Mouse (Mus musculus): ENCODE data around the gene Dhx9. TPM values are rescaled to one million over a fixed set of nuclear protein-coding genes. Genes with fewer than 3 reads are reported as not detected.

Dhx9 gene
- polyA plus RNA-seq, 1 experiment: 57.5 TPM

DNA sequence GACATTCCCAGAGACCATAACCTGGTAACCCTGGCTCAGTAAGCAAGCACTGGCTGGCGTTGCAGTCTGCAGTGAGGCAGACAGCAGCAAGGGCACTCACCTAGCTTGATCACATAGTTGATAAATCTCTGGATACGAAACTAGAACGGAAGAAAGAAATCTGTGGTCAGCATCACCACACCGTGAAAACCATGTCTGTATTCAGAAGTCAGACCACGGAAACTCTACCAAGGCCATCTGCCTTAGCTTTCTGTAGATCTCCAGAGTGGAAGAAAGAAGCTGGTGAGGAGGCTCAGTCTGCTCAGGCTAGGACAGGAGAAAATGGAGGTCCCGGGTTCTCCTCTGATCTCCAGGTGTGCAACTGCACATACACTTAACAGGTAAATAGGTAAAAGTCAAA lies 21.6 kb upstream of the Dhx9 start:
- 83% methylated on average over 6 of the region's 6 CpGs for WGBS

DNA sequence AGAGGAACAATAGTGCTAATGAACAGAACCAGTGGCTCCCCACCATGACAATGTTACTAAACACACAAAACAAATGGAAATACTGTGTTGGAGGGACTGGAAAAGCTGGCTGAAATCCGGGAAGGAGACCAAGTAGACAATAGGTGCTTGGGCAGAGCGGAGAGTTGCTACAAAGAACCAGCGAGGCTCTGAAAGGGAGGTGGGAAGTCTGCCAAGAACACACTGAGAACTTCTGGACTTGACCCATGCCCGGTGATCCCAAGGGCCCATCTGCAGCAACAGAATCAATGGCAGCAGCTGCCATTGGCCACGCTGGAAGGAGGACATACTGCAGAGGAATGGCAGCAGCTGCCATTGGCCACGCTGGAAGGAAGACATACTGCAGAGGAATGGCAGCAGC lies 18.8 kb upstream of the Dhx9 start:
- Histone ChIP-seq H3K27me3 (ENCODE audit: control insufficient read depth, insufficient read depth, low read length) (no peaks in the 10 kb centered on the region), H3K4me3 (replicated peaks; ENCODE audit: insufficient read depth, low read depth, low read length) (no peak overlapping the region), H3K4me1 (ENCODE audit: control insufficient read depth, insufficient read depth, low read length) (no peaks in the 10 kb centered on the region), H3K27ac (ENCODE audit: insufficient read depth, low read length) (no peak overlapping the region)
- WGBS: 8% methylated on average over 6 of the region's 6 CpGs
- DNase-seq: peak in 1 of 2 experiments; percentile 32
- TF ChIP-seq CTCF (IDR thresholded peaks at IDR 0.05; ENCODE audit: borderline replicate concordance, insufficient read depth, low read depth, low read length) (no peak), POLR2A (IDR thresholded peaks at IDR 0.05; ENCODE audit: borderline replicate concordance, insufficient read depth, low read length) (no peak)

More for the DNA sequence above, 21.6 kb upstream of the Dhx9 start:
- TF ChIP-seq CTCF (IDR thresholded peaks at IDR 0.05; ENCODE audit: borderline replicate concordance, insufficient read depth, low read depth, low read length) (no peak), POLR2A (IDR thresholded peaks at IDR 0.05; ENCODE audit: borderline replicate concordance, insufficient read depth, low read length) (no peak)
- no peak overlapping the region for H3K4me3 ChIP-seq (replicated peaks; ENCODE audit: insufficient read depth, low read depth, low read length)
- no peak for DNase-seq
- no peak overlapping the region for H3K27ac ChIP-seq (ENCODE audit: insufficient read depth, low read length)
- H3K27me3 ChIP-seq (ENCODE audit: control insufficient read depth, insufficient read depth, low read length): no peaks in the 10 kb centered on the region
- no peaks in the 10 kb centered on the region for H3K4me1 ChIP-seq (ENCODE audit: control insufficient read depth, insufficient read depth, low read length)

DNA sequence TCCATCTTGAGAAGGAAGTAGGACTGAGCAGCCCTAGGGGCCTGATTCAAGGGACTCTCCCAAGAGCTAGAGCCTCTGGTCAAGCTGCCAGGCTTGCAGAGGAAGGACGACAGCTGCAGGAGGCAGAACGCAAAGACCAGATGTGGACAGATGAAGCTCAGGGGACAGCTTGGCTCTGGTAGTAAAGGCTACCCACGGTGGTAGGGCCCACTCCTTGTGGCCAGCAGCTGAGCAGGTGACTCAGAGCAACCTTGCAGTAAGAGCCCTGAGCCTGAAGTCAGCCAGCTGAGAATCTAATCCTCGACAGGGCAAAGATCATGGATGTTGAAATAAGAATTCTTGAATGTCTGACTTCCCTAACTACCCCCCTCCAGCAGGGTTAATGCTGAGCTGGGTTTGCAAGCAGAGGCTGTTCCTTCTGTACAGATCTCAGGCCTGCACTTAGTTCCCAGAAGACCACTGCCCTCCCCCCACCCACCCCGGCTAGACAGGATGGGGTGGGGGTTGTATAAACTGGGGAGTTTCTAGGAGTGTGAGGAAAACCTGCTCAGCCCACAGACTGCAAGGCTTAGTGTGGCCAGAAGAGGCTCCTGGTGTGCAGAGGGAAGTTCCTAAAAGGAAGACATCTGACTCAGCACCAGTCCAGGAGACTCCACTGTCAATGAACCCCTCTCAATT lies 14.3 kb upstream of the Dhx9 start:
- TF ChIP-seq POLR2A (IDR thresholded peaks at IDR 0.05; ENCODE audit: borderline replicate concordance, insufficient read depth, low read length) (no peak), CTCF (IDR thresholded peaks at IDR 0.05; ENCODE audit: borderline replicate concordance, insufficient read depth, low read depth, low read length) (no peak)
- DNase-seq: no peak
- no peak overlapping the region for H3K27ac ChIP-seq (ENCODE audit: insufficient read depth, low read length)
- no peaks in the 10 kb centered on the region for H3K4me1 ChIP-seq (ENCODE audit: control insufficient read depth, insufficient read depth, low read length)
- H3K27me3 ChIP-seq (ENCODE audit: control insufficient read depth, insufficient read depth, low read length): no peaks in the 10 kb centered on the region
- H3K4me3 ChIP-seq (replicated peaks; ENCODE audit: insufficient read depth, low read depth, low read length): no peak overlapping the region
- 46% methylated on average over 5 of the region's 5 CpGs for WGBS

DNA sequence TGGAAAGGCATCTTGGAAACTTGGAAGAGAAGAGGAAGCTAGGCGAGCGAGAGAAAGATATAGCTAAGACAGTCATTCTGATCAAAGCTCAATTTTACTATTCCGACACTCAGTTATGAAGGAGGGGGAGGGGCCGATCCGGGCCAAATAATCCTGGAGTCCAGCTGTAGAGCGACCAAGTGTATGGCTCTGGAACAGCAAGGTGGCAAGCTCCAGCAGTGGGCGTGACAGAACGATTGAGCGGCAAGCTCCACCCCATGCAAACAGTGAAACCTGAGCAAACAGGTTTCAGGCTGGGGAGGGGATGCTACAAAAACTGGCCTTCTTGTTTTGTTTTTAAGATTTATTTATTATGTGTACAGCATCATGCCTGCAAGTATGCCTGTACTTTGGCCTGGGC lies 12.6 kb upstream of the Dhx9 start:
- Histone ChIP-seq H3K27ac (ENCODE audit: insufficient read depth, low read length) (no peak overlapping the region), H3K4me1 (ENCODE audit: control insufficient read depth, insufficient read depth, low read length) (no peaks in the 10 kb centered on the region), H3K27me3 (ENCODE audit: control insufficient read depth, insufficient read depth, low read length) (no peaks in the 10 kb centered on the region), H3K4me3 (replicated peaks; ENCODE audit: insufficient read depth, low read depth, low read length) (no peak overlapping the region)
- DNase-seq: no peak
- TF ChIP-seq CTCF (IDR thresholded peaks at IDR 0.05; ENCODE audit: borderline replicate concordance, insufficient read depth, low read depth, low read length) (no peak), POLR2A (IDR thresholded peaks at IDR 0.05; ENCODE audit: borderline replicate concordance, insufficient read depth, low read length) (no peak)
- WGBS: 88% methylated on average over 9 of the region's 9 CpGs

DNA sequence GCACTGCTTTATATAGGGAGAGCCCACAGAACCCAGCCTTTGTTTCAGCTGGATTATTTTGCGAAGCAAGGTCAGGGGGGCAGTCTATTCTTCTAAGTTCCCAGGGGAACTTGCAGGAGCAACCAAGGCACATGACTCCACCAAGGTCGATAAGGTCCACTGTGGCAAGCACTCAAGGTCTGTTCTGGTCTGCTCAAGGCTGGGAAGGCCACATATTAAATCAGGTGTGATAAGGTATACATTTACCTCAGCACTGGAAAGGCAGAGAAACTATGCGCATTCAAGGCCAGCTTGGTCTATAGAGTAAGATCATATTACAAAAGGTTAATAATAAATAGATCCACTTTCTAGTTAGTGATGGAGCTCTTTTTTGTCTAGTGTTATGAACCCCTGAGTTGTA lies 8.6 kb upstream of the Dhx9 start:
- 82% methylated on average over 3 of the region's 3 CpGs for WGBS
- TF ChIP-seq CTCF (IDR thresholded peaks at IDR 0.05; ENCODE audit: borderline replicate concordance, insufficient read depth, low read depth, low read length) (no peak), POLR2A (IDR thresholded peaks at IDR 0.05; ENCODE audit: borderline replicate concordance, insufficient read depth, low read length) (no peak)

DNA sequence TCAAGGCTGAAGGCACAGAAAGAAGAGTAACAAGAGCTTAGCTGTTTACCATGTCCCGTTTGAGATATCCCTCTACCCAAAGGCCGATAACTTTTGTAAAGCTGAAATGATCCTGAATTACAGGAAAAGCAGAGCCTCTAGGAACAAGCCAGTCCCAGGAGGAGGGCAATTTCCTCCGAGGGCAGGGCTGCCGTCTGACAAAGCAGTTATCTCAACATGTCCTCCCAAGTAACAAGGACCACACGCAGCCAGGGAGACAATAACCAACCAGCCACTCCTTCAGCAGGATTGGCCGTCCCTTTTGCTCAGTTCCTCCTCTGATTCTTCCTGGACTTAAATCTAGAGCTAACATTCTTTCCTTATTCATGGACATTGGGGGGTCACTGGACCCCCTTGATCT lies 6.5 kb upstream of the Dhx9 start:
- TF ChIP-seq CTCF (IDR thresholded peaks at IDR 0.05; ENCODE audit: borderline replicate concordance, insufficient read depth, low read depth, low read length) (no peak), POLR2A (IDR thresholded peaks at IDR 0.05; ENCODE audit: borderline replicate concordance, insufficient read depth, low read length) (no peak)
- H3K4me1 ChIP-seq (ENCODE audit: control insufficient read depth, insufficient read depth, low read length): no peaks in the 10 kb centered on the region
- no peak for DNase-seq
- H3K27ac ChIP-seq (ENCODE audit: insufficient read depth, low read length): no peak overlapping the region
- H3K4me3 ChIP-seq (replicated peaks; ENCODE audit: insufficient read depth, low read depth, low read length): no peak overlapping the region
- no peaks in the 10 kb centered on the region for H3K27me3 ChIP-seq (ENCODE audit: control insufficient read depth, insufficient read depth, low read length)
- WGBS: 16% methylated on average over 6 of the region's 6 CpGs

More for the DNA sequence above, 8.6 kb upstream of the Dhx9 start:
- no peaks in the 10 kb centered on the region for H3K4me1 ChIP-seq (ENCODE audit: control insufficient read depth, insufficient read depth, low read length)
- H3K4me3 ChIP-seq (replicated peaks; ENCODE audit: insufficient read depth, low read depth, low read length): no peak overlapping the region
- no peak overlapping the region for H3K27ac ChIP-seq (ENCODE audit: insufficient read depth, low read length)
- no peak for DNase-seq
- no peaks in the 10 kb centered on the region for H3K27me3 ChIP-seq (ENCODE audit: control insufficient read depth, insufficient read depth, low read length)

DNA sequence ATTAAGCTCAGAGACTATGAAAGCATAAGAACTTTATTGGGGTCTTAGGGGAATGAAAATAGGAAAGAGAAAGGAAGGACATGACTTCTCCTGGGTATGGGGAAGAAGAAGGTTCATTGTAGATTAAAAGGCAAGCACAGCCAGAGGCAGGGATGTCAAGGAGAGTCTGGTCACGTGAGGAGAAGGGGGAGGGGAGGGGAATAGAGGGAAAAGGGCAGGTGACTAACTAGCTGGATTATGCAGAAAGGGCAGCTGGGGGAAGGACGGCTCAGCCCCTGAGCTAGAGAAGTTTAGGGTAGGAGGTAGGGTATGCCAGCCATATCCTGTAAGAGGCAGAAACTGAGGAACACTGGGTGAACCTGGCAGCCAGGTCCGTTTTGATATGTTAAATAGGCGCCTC lies 5.9 kb upstream of the Dhx9 start:
- Histone ChIP-seq H3K4me3 (replicated peaks; ENCODE audit: insufficient read depth, low read depth, low read length) (no peak overlapping the region), H3K4me1 (ENCODE audit: control insufficient read depth, insufficient read depth, low read length) (no peaks in the 10 kb centered on the region), H3K27ac (ENCODE audit: insufficient read depth, low read length) (no peak overlapping the region), H3K27me3 (ENCODE audit: control insufficient read depth, insufficient read depth, low read length) (no peaks in the 10 kb centered on the region)
- DNase-seq: no peak
- WGBS: 28% methylated on average over 4 of the region's 4 CpGs
- TF ChIP-seq POLR2A (IDR thresholded peaks at IDR 0.05; ENCODE audit: borderline replicate concordance, insufficient read depth, low read length): no peak

DNA sequence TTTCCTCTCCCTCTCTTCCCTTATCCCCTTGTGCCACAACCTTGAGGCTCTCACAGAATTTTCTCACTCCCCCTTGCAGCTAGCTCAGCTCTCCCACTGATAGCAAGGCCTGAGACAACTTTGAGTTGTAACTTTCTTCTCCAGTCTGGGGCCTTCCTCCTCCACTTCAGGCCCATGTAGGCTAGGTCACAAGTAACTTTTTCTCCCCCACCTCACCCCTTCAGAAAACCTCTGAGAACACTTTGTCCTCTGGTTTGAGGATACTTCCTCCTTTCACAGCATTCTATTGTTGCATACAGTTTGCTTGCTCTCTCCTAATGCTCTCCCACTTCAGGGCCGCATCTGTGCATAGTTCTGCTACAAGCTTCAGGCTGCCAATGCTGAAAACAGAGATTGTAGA lies 4.4 kb upstream of the Dhx9 start:
- Histone ChIP-seq H3K4me1 (ENCODE audit: control insufficient read depth, insufficient read depth, low read length) (no peaks in the 10 kb centered on the region), H3K27ac (ENCODE audit: insufficient read depth, low read length) (no peak overlapping the region), H3K27me3 (ENCODE audit: control insufficient read depth, insufficient read depth, low read length) (no peaks in the 10 kb centered on the region), H3K4me3 (replicated peaks; ENCODE audit: insufficient read depth, low read depth, low read length) (no peak overlapping the region)
- 87% methylated on average over 1 of the region's 1 CpGs for WGBS
- TF ChIP-seq POLR2A (IDR thresholded peaks at IDR 0.05; ENCODE audit: borderline replicate concordance, insufficient read depth, low read length) (no peak), CTCF (IDR thresholded peaks at IDR 0.05; ENCODE audit: borderline replicate concordance, insufficient read depth, low read depth, low read length) (no peak)
- no peak for DNase-seq
